Mouse (Mus musculus): Measurements from ENCODE around the gene Tnpo3.

DNA sequence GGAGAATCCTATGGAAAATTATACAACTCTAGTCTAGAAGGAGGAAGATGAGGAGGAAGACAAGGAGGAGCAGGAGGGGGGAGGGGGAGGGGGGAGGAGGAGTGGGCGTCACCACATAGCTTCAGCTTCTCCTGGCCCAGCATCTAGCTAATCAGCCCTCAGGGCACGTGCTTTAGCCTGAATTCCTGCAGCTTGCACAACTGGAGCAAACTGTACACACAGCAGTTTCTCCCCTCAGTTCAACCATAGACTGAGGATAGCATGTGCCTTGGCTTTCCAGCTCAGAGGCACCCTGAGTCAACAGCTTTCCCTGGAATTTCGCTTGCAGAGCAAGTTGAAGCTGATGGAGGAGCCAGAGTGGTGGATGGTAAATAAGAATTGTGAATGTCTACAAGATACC is 10.5 kb upstream of the Tnpo3 start:
- TF ChIP-seq GATA1 (IDR thresholded peaks at IDR 0.05; ENCODE audit: borderline replicate concordance, low read length) (no peak), FLI1 (IDR thresholded peaks at IDR 0.05; ENCODE audit: low read length) (no peak)

Data from megakaryocyte, embryonic 14.5 days (primary cell).